Mouse (Mus musculus) erythroid progenitor cell, adult 5-6 weeks (primary cell): ENCODE data around the gene Zfp991. TPM values are rescaled to one million over a fixed set of nuclear protein-coding genes. Genes with fewer than 3 reads are reported as not detected.
"Not testable (repeated sequence)": the region's sequence is repeated elsewhere in the genome, so short reads cannot be mapped to it uniquely, and the experiment has no call there.

Experiments used
- ATAC-seq: replicated peaks from 2 replicates; pipeline ENCODE4 v1.8.0; 2016; ENCODE audit warnings: moderate number of reproducible peaks, mild to moderate bottlenecking, moderate TSS enrichment, inconsistent platforms; ENCODE audit not compliant: poor library complexity, low FRiP score, severe bottlenecking
- total RNA-seq, 2 experiments: library from RNA; stranded (forward) in 1 of 2; stranded (reverse) in 1 of 2; fragments of 150-400 nt in 1 of 2; fragments of 186-747, 209-891 nt in 1 of 2; gene quantifications; 2 replicates each; pipeline versions ENCODE4 v1.2.3 to v1.2.4; 2015 to 2017; ENCODE audit warnings: low replicate concordance in 2 of 2

Zfp991 gene
- total RNA-seq (2015; ENCODE audit: low replicate concordance) (5.9 and 7.9 TPM in 2 replicates), total RNA-seq (2017; ENCODE audit: low replicate concordance) (5.1 and 16.9 TPM in 2 replicates)

- peak; percentile 72 for ATAC-seq
These were observed at the start of gene Zfp991 for GRCm38 (mm10) chr4:147131837-147132459. Gene Zfp991 (plus strand): TSS chr4:147132038.

GRCm38 (mm10) chr4:147095641-147096040 lies 36.2 kb upstream of the Zfp991 start:
- not testable (repeated sequence) for ATAC-seq

- ATAC-seq: not testable (repeated sequence)
These were observed 29.9 kb upstream of the Zfp991 start for GRCm38 (mm10) chr4:147101666-147102626.

GRCm38 (mm10) chr4:147103814-147104213 lies 28.0 kb upstream of the Zfp991 start:
- ATAC-seq: not testable (repeated sequence)

GRCm38 (mm10) chr4:147117839-147118238 lies 14.0 kb upstream of the Zfp991 start:
- not testable (repeated sequence) for ATAC-seq

- not testable (repeated sequence) for ATAC-seq
These were observed 9.6 kb upstream of the Zfp991 start for GRCm38 (mm10) chr4:147122286-147122685.

GRCm38 (mm10) chr4:147123797-147124196 lies 8.0 kb upstream of the Zfp991 start:
- not testable (repeated sequence) for ATAC-seq

- 0 out of 2 replicates have a peak, but pooled peaks have one; percentile 30 for ATAC-seq
These were observed 7.2 kb upstream of the Zfp991 start for GRCm38 (mm10) chr4:147124400-147125306.

GRCm38 (mm10) chr4:147125326-147125725 lies 6.5 kb upstream of the Zfp991 start:
- not testable (repeated sequence) for ATAC-seq

- not testable (repeated sequence) for ATAC-seq
These were observed 6.0 kb upstream of the Zfp991 start for GRCm38 (mm10) chr4:147125870-147126269.

- ATAC-seq: not testable (repeated sequence)
These were observed 5.4 kb upstream of the Zfp991 start for GRCm38 (mm10) chr4:147126435-147126834.

GRCm38 (mm10) chr4:147127137-147127536 lies 4.7 kb upstream of the Zfp991 start:
- ATAC-seq: 0 out of 2 replicates have a peak, but pooled peaks have one; percentile 30

- not testable (repeated sequence) for ATAC-seq
These were observed 3.7 kb upstream of the Zfp991 start for GRCm38 (mm10) chr4:147128152-147128551.

- ATAC-seq: not testable (repeated sequence)
These were observed 1.8 kb downstream of the Zfp991 start for GRCm38 (mm10) chr4:147133596-147133995.

- ATAC-seq: not testable (repeated sequence)
These were observed 9.9 kb downstream of the Zfp991 start for GRCm38 (mm10) chr4:147141757-147142156.

- ATAC-seq: 0 out of 2 replicates have a peak, but pooled peaks have one; percentile 37
These were observed 33.4 kb downstream of the Zfp991 start for GRCm38 (mm10) chr4:147165282-147165681.

GRCm38 (mm10) chr4:147170547-147170946 lies 38.7 kb downstream of the Zfp991 start:
- not testable (repeated sequence) for ATAC-seq

GRCm38 (mm10) chr4:147171557-147171956 lies 39.7 kb downstream of the Zfp991 start:
- ATAC-seq: 0 out of 2 replicates have a peak, but pooled peaks have one; percentile 41

- ATAC-seq: not testable (repeated sequence)
These were observed 44.5 kb downstream of the Zfp991 start for GRCm38 (mm10) chr4:147176279-147176880.
